Mouse (Mus musculus): ENCODE measurements at regions not wholly inside any gene's neighbourhood (a gene's known extent, or its start where the extent isn't known, plus 50 kb on each side); places are given as distances from the start of the nearest gene placed in this dataset.

DNA sequence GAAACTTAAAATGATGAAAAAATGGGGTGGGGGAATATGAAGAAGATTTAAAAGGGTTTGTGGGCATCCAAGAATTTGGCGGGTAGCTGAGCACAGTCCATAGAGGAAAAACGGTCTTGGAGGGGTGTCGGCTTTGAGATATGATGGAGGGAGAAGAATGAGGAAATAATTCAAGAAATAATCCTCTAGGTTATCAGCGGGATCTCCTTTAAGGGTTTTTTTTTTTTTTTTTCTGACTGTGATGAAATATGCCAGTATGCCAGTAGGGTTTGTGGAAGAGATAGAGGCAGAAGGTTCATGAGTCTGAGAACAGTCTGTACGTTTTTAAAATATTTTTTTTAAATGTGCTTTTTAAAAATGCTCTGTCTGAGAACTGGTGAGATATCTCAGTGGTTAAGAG is 135.3 kb upstream of the Plxnc1 start:
- H3K27me3 ChIP-seq (ENCODE audit: low read depth, poor library complexity, severe bottlenecking): no peaks in the 10 kb centered on the region
- DNase-seq (ENCODE audit: low spot score): no peak
- H3K4me1 ChIP-seq: peaks cover 34% of the 10 kb centered on the region
- H3K9me3 ChIP-seq (replicated peaks): no peaks in the 10 kb centered on the region
- no peak overlapping the region for H3K4me3 ChIP-seq
- H3K36me3 ChIP-seq: no peaks in the 10 kb centered on the region
- 89% methylated on average over 5 of the region's 5 CpGs for WGBS
- no peak overlapping the region for H3K27ac ChIP-seq

GRCm38 (mm10) chr10:95076421-95076820 is 131.8 kb upstream of the Plxnc1 start:
- Histone ChIP-seq H3K36me3 (no peaks in the 10 kb centered on the region), H3K4me3 (no peak overlapping the region), H3K27me3 (ENCODE audit: low read depth, poor library complexity, severe bottlenecking) (peaks cover 11% of the 10 kb centered on the region; the same call in 1 of the 2 replicates), H3K27ac (no peak overlapping the region), H3K9me3 (replicated peaks) (no peaks in the 10 kb centered on the region), H3K4me1 (peaks cover 26% of the 10 kb centered on the region)
- WGBS: 91% methylated on average over 5 of the region's 5 CpGs
- no peak for DNase-seq (ENCODE audit: low spot score)

GRCm38 (mm10) chr10:95075897-95076296 is 131.3 kb upstream of the Plxnc1 start:
- Histone ChIP-seq H3K36me3 (no peaks in the 10 kb centered on the region), H3K27ac (no peak overlapping the region), H3K4me3 (no peak overlapping the region), H3K9me3 (replicated peaks) (no peaks in the 10 kb centered on the region), H3K27me3 (ENCODE audit: low read depth, poor library complexity, severe bottlenecking) (peaks cover 11% of the 10 kb centered on the region; the same call in 1 of the 2 replicates), H3K4me1 (peaks cover 22% of the 10 kb centered on the region)
- DNase-seq (ENCODE audit: low spot score): no peak
- 77% methylated on average over 4 of the region's 4 CpGs for WGBS

GRCm38 (mm10) chr10:95074959-95075590 is 130.4 kb upstream of the Plxnc1 start:
- Histone ChIP-seq H3K4me1 (peaks cover 22% of the 10 kb centered on the region), H3K27me3 (ENCODE audit: low read depth, poor library complexity, severe bottlenecking) (peaks cover 11% of the 10 kb centered on the region; the same call in 1 of the 2 replicates), H3K36me3 (no peaks in the 10 kb centered on the region), H3K9me3 (replicated peaks) (no peaks in the 10 kb centered on the region), H3K4me3 (no peak overlapping the region), H3K27ac (no peak overlapping the region; the same call in 1 of the 2 replicates)
- DNase-seq (ENCODE audit: low spot score): no peak
- 49% methylated on average over 5 of the region's 5 CpGs for WGBS

- no peak overlapping the region for H3K4me3 ChIP-seq
- peaks cover 25% of the 10 kb centered on the region for H3K4me1 ChIP-seq
- no peak overlapping the region for H3K27ac ChIP-seq
- no peak for DNase-seq (ENCODE audit: low spot score)
- WGBS: 91% methylated on average over 2 of the region's 2 CpGs
- peaks cover 11% of the 10 kb centered on the region; the same call in 1 of the 2 replicates for H3K27me3 ChIP-seq (ENCODE audit: low read depth, poor library complexity, severe bottlenecking)
- H3K9me3 ChIP-seq (replicated peaks): no peaks in the 10 kb centered on the region
- no peaks in the 10 kb centered on the region for H3K36me3 ChIP-seq
Observed at GRCm38 (mm10) chr10:95074381-95074780, 129.7 kb upstream of the Plxnc1 start.

GRCm38 (mm10) chr10:95067971-95068370 is 123.3 kb upstream of the Plxnc1 start:
- Histone ChIP-seq H3K27me3 (ENCODE audit: low read depth, poor library complexity, severe bottlenecking) (peaks cover 7% of the 10 kb centered on the region; the same call in 1 of the 2 replicates), H3K36me3 (no peaks in the 10 kb centered on the region), H3K4me3 (no peak overlapping the region), H3K4me1 (peaks cover 4% of the 10 kb centered on the region; the same call in 1 of the 2 replicates), H3K9me3 (replicated peaks) (no peaks in the 10 kb centered on the region), H3K27ac (no peak overlapping the region)
- no peak for DNase-seq (ENCODE audit: low spot score)
- 85% methylated on average over 10 of the region's 10 CpGs for WGBS

DNA sequence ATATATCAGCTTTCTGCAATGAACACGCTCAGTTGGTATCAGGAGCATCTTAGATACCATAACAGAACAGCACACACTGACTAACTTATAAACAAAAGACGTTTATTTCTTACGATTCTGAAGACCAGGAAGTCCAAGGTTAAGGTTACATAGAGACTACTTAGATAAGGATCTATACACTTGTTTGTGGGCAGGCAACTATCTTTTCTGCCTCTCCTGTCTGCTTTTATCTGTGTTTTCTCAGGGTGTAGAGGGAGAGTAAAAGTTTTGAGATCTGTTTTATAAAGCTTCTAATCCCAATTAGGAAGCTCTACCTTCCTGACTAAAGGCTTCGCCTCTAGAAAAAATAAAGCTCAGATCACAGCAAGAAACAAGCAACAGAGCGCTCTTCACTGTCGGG is 122.1 kb upstream of the Plxnc1 start:
- no peak overlapping the region for H3K27ac ChIP-seq
- H3K4me1 ChIP-seq: peaks cover 4% of the 10 kb centered on the region; the same call in 1 of the 2 replicates
- DNase-seq (ENCODE audit: low spot score): no peak
- H3K4me3 ChIP-seq: no peak overlapping the region
- H3K27me3 ChIP-seq (ENCODE audit: low read depth, poor library complexity, severe bottlenecking): no peaks in the 10 kb centered on the region
- no peaks in the 10 kb centered on the region for H3K36me3 ChIP-seq
- H3K9me3 ChIP-seq (replicated peaks): no peaks in the 10 kb centered on the region
- 82% methylated on average over 6 of the region's 6 CpGs for WGBS

DNA sequence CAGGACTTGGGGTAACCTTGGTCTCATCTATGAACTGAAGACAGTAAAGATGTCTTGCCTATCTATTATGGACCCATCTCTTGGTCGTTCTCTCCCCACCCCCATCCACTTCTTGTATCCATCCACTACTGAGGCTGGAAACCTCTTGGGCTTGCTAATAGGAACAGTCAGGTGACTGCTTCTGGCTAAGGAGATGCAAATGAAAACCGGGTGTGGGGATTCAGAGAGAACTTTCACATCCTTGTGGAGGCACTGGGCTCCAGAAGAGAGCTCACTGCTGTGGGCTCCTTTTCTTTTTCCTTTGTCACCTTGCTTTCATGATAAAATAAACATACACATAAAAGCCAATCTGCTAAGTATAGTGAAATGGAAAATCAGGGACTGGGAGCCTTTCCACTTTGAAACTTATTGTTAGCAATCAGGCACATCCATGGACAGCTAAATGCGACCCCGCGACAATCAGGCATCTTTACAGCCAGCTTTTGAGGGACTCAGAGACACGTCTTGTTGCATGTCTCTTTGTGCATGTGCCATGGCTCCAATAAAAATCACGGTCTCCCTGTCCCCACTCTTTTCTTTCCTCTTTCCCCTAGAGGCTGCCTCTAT is 115.0 kb upstream of the Plxnc1 start:
- Histone ChIP-seq H3K4me3 (no peak overlapping the region), H3K4me1 (peaks cover 18% of the 10 kb centered on the region), H3K9me3 (replicated peaks) (no peaks in the 10 kb centered on the region), H3K27ac (no peak overlapping the region; the same call in 1 of the 2 replicates), H3K36me3 (no peaks in the 10 kb centered on the region), H3K27me3 (ENCODE audit: low read depth, poor library complexity, severe bottlenecking) (no peaks in the 10 kb centered on the region)
- 75% methylated on average over 7 of the region's 7 CpGs for WGBS
- no peak for DNase-seq (ENCODE audit: low spot score)

DNA sequence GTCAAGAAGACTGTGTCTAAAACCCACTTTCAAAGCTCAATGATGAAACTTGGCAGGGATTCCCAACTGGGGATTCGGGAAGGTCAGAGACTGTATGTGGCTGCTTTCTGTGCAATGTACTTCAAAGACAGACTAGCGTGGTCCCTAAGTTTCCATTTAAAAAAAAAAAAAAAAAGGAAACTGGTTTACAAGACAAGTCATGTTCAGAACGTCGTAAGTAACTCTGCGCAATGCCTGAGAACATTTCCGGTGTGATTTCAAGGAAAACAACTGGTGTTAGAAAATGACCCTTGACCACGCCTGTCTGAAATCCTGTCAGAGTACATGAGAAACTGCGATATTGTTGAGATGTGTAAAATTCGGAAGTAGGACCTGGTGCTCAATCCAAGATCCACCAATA is 114.4 kb upstream of the Plxnc1 start:
- Histone ChIP-seq H3K4me3 (no peak overlapping the region), H3K27me3 (ENCODE audit: low read depth, poor library complexity, severe bottlenecking) (no peaks in the 10 kb centered on the region), H3K4me1 (peaks cover 18% of the 10 kb centered on the region), H3K36me3 (no peaks in the 10 kb centered on the region), H3K9me3 (replicated peaks) (no peaks in the 10 kb centered on the region), H3K27ac (no peak overlapping the region)
- 92% methylated on average over 9 of the region's 9 CpGs for WGBS
- no peak for DNase-seq (ENCODE audit: low spot score)

- Histone ChIP-seq H3K4me3 (no peak overlapping the region), H3K27ac (no peak overlapping the region), H3K27me3 (ENCODE audit: low read depth, poor library complexity, severe bottlenecking) (no peaks in the 10 kb centered on the region), H3K4me1 (peaks cover 29% of the 10 kb centered on the region), H3K36me3 (no peaks in the 10 kb centered on the region), H3K9me3 (replicated peaks) (no peaks in the 10 kb centered on the region)
- DNase-seq (ENCODE audit: low spot score): no peak
- WGBS: 72% methylated on average over 9 of the region's 9 CpGs
Observed at GRCm38 (mm10) chr10:95057051-95057714, 112.5 kb upstream of the Plxnc1 start.

GRCm38 (mm10) chr10:95056541-95056940 is 111.9 kb upstream of the Plxnc1 start:
- no peaks in the 10 kb centered on the region for H3K27me3 ChIP-seq (ENCODE audit: low read depth, poor library complexity, severe bottlenecking)
- no peaks in the 10 kb centered on the region for H3K9me3 ChIP-seq (replicated peaks)
- no peak for DNase-seq (ENCODE audit: low spot score)
- H3K36me3 ChIP-seq: no peaks in the 10 kb centered on the region
- no peak overlapping the region for H3K27ac ChIP-seq
- WGBS: 89% methylated on average over 4 of the region's 4 CpGs
- no peak overlapping the region for H3K4me3 ChIP-seq
- peaks cover 29% of the 10 kb centered on the region for H3K4me1 ChIP-seq

- DNase-seq (ENCODE audit: low spot score): no peak
- Histone ChIP-seq H3K9me3 (replicated peaks) (no peaks in the 10 kb centered on the region), H3K27ac (no peak overlapping the region), H3K36me3 (no peaks in the 10 kb centered on the region), H3K27me3 (ENCODE audit: low read depth, poor library complexity, severe bottlenecking) (no peaks in the 10 kb centered on the region), H3K4me1 (peaks cover 19% of the 10 kb centered on the region), H3K4me3 (no peak overlapping the region)
- 94% methylated on average over 3 of the region's 3 CpGs for WGBS
Observed at GRCm38 (mm10) chr10:95054869-95055268, 110.2 kb upstream of the Plxnc1 start.

DNA sequence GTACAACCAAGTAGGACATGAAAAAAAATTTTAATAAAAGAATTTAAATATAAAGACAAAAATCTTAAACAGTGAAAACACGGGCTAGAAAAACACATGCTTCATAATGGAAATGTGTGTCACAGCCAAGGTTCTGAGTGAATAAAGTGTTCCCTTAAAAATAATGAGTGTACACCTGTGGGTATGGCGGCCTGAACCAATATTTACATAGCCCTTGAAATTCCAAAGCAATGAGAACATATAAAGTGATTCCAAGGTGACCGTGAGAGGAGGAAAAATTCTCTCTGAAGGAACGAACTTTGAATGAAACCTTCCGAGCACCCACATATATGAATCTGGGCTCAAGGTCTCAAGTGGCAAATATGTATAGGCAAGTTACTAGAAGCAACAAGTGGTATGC is 104.2 kb upstream of the Plxnc1 start:
- Histone ChIP-seq H3K27me3 (ENCODE audit: low read depth, poor library complexity, severe bottlenecking) (no peaks in the 10 kb centered on the region), H3K4me3 (no peak overlapping the region), H3K4me1 (peaks cover 30% of the 10 kb centered on the region), H3K9me3 (replicated peaks) (no peaks in the 10 kb centered on the region), H3K36me3 (no peaks in the 10 kb centered on the region), H3K27ac (no peak overlapping the region)
- WGBS: 95% methylated on average over 5 of the region's 5 CpGs
- no peak for DNase-seq (ENCODE audit: low spot score)
